Mouse (Mus musculus) heart, embryonic 10.5 days (tissue): Measurements from ENCODE around the gene Ift122. TPM values are rescaled to one million over a fixed set of nuclear protein-coding genes. Genes with fewer than 3 reads are reported as not detected.

Experiments
- DNase-seq: peaks from one replicate; pipeline ENCODE4 v3.0.0-alpha.2; 2017; ENCODE audit warnings: low spot score
- H3K27ac ChIP-seq: fragments of 300-500 bp; sonication (generic); 2 replicates; pipeline ENCODE4 v1.5.1; 2016; ENCODE audit warnings: mild to moderate bottlenecking
- H3K27me3 ChIP-seq: fragments of 300-500 bp; sonication (generic); 2 replicates; pipeline ENCODE4 v1.6.1; 2016; ENCODE audit warnings: mild to moderate bottlenecking; ENCODE audit not compliant: poor library complexity, insufficient read depth, severe bottlenecking
- H3K36me3 ChIP-seq: fragments of 300-500 bp; sonication (generic); 2 replicates; pipeline ENCODE4 v1.6.1; 2016; ENCODE audit warnings: mild to moderate bottlenecking, moderate library complexity
- H3K4me1 ChIP-seq: fragments of 300-500 bp; sonication (generic); 2 replicates; pipeline ENCODE4 v1.6.1; 2016; ENCODE audit warnings: mild to moderate bottlenecking
- H3K4me3 ChIP-seq: fragments of 300-500 bp; sonication (generic); 2 replicates; pipeline ENCODE4 v1.5.1; 2016; ENCODE audit warnings: mild to moderate bottlenecking, moderate library complexity
- H3K9me3 ChIP-seq: fragments of 300-500 bp; sonication (generic); 2 replicates; pipeline ENCODE4 v1.6.1; 2016; ENCODE audit warnings: mild to moderate bottlenecking, moderate library complexity
- WGBS: fragments of 180-500 bp; shearing (Covaris S2); methylation state at CpG from one replicate; pipeline ENCODE4 v1.1.7; 2016; 5-methylcytosine and 5-hydroxymethylcytosine counted together
- polyA plus RNA-seq: library from polyadenylated mRNA; unstranded; fragments of >200 nt; fragmentation: Nextera tagmentation; extraction: Ambion mirVana; gene quantifications from 2 replicates; pipeline ENCODE4 v1.2.1, GENCODE M21; 2016

Gene Ift122
- polyA plus RNA-seq, 1 experiment from 2014 or later: 27.0 TPM

- peak overlapping the region; percentile 56 for H3K27ac ChIP-seq
- H3K36me3 ChIP-seq: peaks cover 11% of the 10 kb centered on the region; the same call in 1 of the 2 replicates
- DNase-seq: no peak
- H3K27me3 ChIP-seq: no peaks in the 10 kb centered on the region
- H3K4me1 ChIP-seq: peaks cover 59% of the 10 kb centered on the region
- 67% methylated on average over 6 of the region's 6 CpGs for WGBS
- no peaks in the 10 kb centered on the region for H3K9me3 ChIP-seq
- no peak overlapping the region for H3K4me3 ChIP-seq
These were observed 52.3 kb downstream of the Ift122 start for GRCm38 (mm10) chr6:115905568-115905967.

GRCm38 (mm10) chr6:115906455-115906854, 53.2 kb downstream of the Ift122 start:
- Histone ChIP-seq H3K36me3 (peaks cover 11% of the 10 kb centered on the region; the same call in 1 of the 2 replicates), H3K4me1 (peaks cover 59% of the 10 kb centered on the region), H3K4me3 (no peak overlapping the region), H3K27me3 (no peaks in the 10 kb centered on the region), H3K9me3 (no peaks in the 10 kb centered on the region), H3K27ac (peak overlapping the region; percentile 31; the same call in 1 of the 2 replicates)
- no peak for DNase-seq
- 68% methylated on average over 1 of the region's 1 CpGs for WGBS

GRCm38 (mm10) chr6:115906871-115907270, 53.6 kb downstream of the Ift122 start:
- peaks cover 11% of the 10 kb centered on the region; the same call in 1 of the 2 replicates for H3K36me3 ChIP-seq
- DNase-seq: no peak
- H3K4me1 ChIP-seq: peaks cover 59% of the 10 kb centered on the region
- H3K9me3 ChIP-seq: no peaks in the 10 kb centered on the region
- H3K4me3 ChIP-seq: no peak overlapping the region
- peak overlapping the region; percentile 31; the same call in 1 of the 2 replicates for H3K27ac ChIP-seq
- 73% methylated on average over 2 of the region's 2 CpGs for WGBS
- H3K27me3 ChIP-seq: no peaks in the 10 kb centered on the region

GRCm38 (mm10) chr6:115908421-115908982, 55.2 kb downstream of the Ift122 start:
- H3K27ac ChIP-seq: peak overlapping the region; percentile 75
- H3K27me3 ChIP-seq: no peaks in the 10 kb centered on the region
- peaks cover 68% of the 10 kb centered on the region for H3K4me1 ChIP-seq
- H3K9me3 ChIP-seq: no peaks in the 10 kb centered on the region
- DNase-seq: no peak
- no peak overlapping the region for H3K4me3 ChIP-seq
- WGBS: 30% methylated on average over 6 of the region's 6 CpGs
- H3K36me3 ChIP-seq: peaks cover 11% of the 10 kb centered on the region; the same call in 1 of the 2 replicates

- Histone ChIP-seq H3K27ac (peak overlapping the region; percentile 75), H3K4me3 (no peak overlapping the region), H3K36me3 (peaks cover 11% of the 10 kb centered on the region; the same call in 1 of the 2 replicates), H3K4me1 (peaks cover 73% of the 10 kb centered on the region), H3K9me3 (no peaks in the 10 kb centered on the region), H3K27me3 (no peaks in the 10 kb centered on the region)
- no peak for DNase-seq
- 37% methylated on average over 3 of the region's 3 CpGs for WGBS
These were observed 55.8 kb downstream of the Ift122 start for GRCm38 (mm10) chr6:115909052-115909451.

GRCm38 (mm10) chr6:115909940-115910339, 56.7 kb downstream of the Ift122 start:
- H3K4me3 ChIP-seq: no peak overlapping the region
- no peaks in the 10 kb centered on the region for H3K27me3 ChIP-seq
- H3K4me1 ChIP-seq: peaks cover 77% of the 10 kb centered on the region
- no peak for DNase-seq
- H3K27ac ChIP-seq: peak overlapping the region; percentile 75
- no peaks in the 10 kb centered on the region for H3K9me3 ChIP-seq
- WGBS: 54% methylated on average over 8 of the region's 8 CpGs
- peaks cover 11% of the 10 kb centered on the region; the same call in 1 of the 2 replicates for H3K36me3 ChIP-seq

- no peaks in the 10 kb centered on the region for H3K9me3 ChIP-seq
- H3K4me3 ChIP-seq: no peak overlapping the region
- no peak for DNase-seq
- WGBS: 49% methylated on average over 6 of the region's 6 CpGs
- peaks cover 90% of the 10 kb centered on the region for H3K4me1 ChIP-seq
- peak overlapping the region; percentile 75 for H3K27ac ChIP-seq
- peaks cover 6% of the 10 kb centered on the region; the same call in 1 of the 2 replicates for H3K36me3 ChIP-seq
- H3K27me3 ChIP-seq: no peaks in the 10 kb centered on the region
These were observed 58.5 kb downstream of the Ift122 start for GRCm38 (mm10) chr6:115911763-115912162.

GRCm38 (mm10) chr6:115913482-115913881, 60.2 kb downstream of the Ift122 start:
- WGBS: 86% methylated on average over 10 of the region's 10 CpGs
- no peaks in the 10 kb centered on the region for H3K9me3 ChIP-seq
- peaks cover 4% of the 10 kb centered on the region; the same call in 1 of the 2 replicates for H3K36me3 ChIP-seq
- H3K27me3 ChIP-seq: no peaks in the 10 kb centered on the region
- H3K4me1 ChIP-seq: peaks cover 88% of the 10 kb centered on the region
- peak overlapping the region; percentile 87; the same call in 1 of the 2 replicates for H3K27ac ChIP-seq
- DNase-seq: no peak
- no peak overlapping the region for H3K4me3 ChIP-seq

- Histone ChIP-seq H3K36me3 (peaks cover 7% of the 10 kb centered on the region; the same call in 1 of the 2 replicates), H3K27me3 (no peaks in the 10 kb centered on the region), H3K9me3 (no peaks in the 10 kb centered on the region), H3K4me3 (no peak overlapping the region), H3K4me1 (peaks cover 83% of the 10 kb centered on the region), H3K27ac (peak overlapping the region; percentile 87)
- DNase-seq: no peak
- WGBS: 84% methylated on average over 15 of the region's 15 CpGs
These were observed 61.4 kb downstream of the Ift122 start for GRCm38 (mm10) chr6:115914511-115915202.

- Histone ChIP-seq H3K4me3 (peak overlapping the region; percentile 31), H3K9me3 (no peaks in the 10 kb centered on the region), H3K27me3 (no peaks in the 10 kb centered on the region), H3K36me3 (peaks cover 12% of the 10 kb centered on the region; the same call in 1 of the 2 replicates), H3K4me1 (peaks cover 83% of the 10 kb centered on the region), H3K27ac (peak overlapping the region; percentile 87)
- DNase-seq: no peak
- 29% methylated on average over 17 of the region's 17 CpGs for WGBS
These were observed 62.6 kb downstream of the Ift122 start for GRCm38 (mm10) chr6:115915601-115916445.

- Histone ChIP-seq H3K27ac (peak overlapping the region; percentile 87), H3K27me3 (no peaks in the 10 kb centered on the region), H3K4me1 (peaks cover 75% of the 10 kb centered on the region), H3K36me3 (peaks cover 12% of the 10 kb centered on the region; the same call in 1 of the 2 replicates), H3K9me3 (no peaks in the 10 kb centered on the region), H3K4me3 (no peak overlapping the region)
- DNase-seq: no peak
- WGBS: 51% methylated on average over 5 of the region's 5 CpGs
These were observed 63.3 kb downstream of the Ift122 start for GRCm38 (mm10) chr6:115916611-115917010.

GRCm38 (mm10) chr6:115918615-115919014, 65.3 kb downstream of the Ift122 start:
- Histone ChIP-seq H3K27ac (peak overlapping the region; percentile 33; the same call in 1 of the 2 replicates), H3K4me3 (no peak overlapping the region), H3K27me3 (no peaks in the 10 kb centered on the region), H3K36me3 (peaks cover 12% of the 10 kb centered on the region; the same call in 1 of the 2 replicates), H3K4me1 (peaks cover 66% of the 10 kb centered on the region), H3K9me3 (no peaks in the 10 kb centered on the region)
- WGBS: 89% methylated on average over 1 of the region's 1 CpGs
- no peak for DNase-seq
